Mouse (Mus musculus) Patski (cell line): ENCODE results near the gene Zfp648. TPM values are rescaled to one million over a fixed set of nuclear protein-coding genes. Genes with fewer than 3 reads are reported as not detected.

Experiments used
- ATAC-seq: fragments of 100-300 bp; one replicate; pipeline ENCODE4 v1.8.0; 2021
- CTCF ChIA-PET: fragments of 350-600 bp; sonication (Branson Sonifier 250); formaldehyde crosslinking; loops from one replicate; lab custom pipeline; 2022; ENCODE audit warnings: inconsistent platforms; lab: Charles Lee
- POLR2A ChIA-PET: fragments of 350-600 bp; sonication (Branson Sonifier 250); formaldehyde crosslinking; loops from one replicate; lab custom pipeline; 2022; ENCODE audit warnings: antibody characterized with exemption, inconsistent platforms; lab: Charles Lee
- DNase-seq: peaks from one replicate; pipeline ENCODE4 v3.0.0-alpha.2; 2011; ENCODE audit warnings: low read depth, low spot score
- H3K27me3 ChIP-seq: fragments of 371-371 bp; one replicate; pipeline ENCODE4 v1.5.1; 2021
- CTCF ChIP-seq: fragments of 100-300 bp; IDR thresholded peaks from one replicate; pipeline ENCODE4 v1.5.1; 2021
- in situ Hi-C: fragments of 300-500 bp; cut with MboI; formaldehyde crosslinking; loops from 3 replicates; pipeline ENCODE4 v1.11.1; 2018; ENCODE audit warnings: low pct_unique_long_range_greater_than_20kb, mixed read lengths
- polyA plus RNA-seq: library from polyadenylated mRNA; unstranded; gene quantifications from one replicate; pipeline ENCODE4 v1.2.3, GENCODE M21; 2021

Gene Zfp648
- polyA plus RNA-seq, 1 experiment from 2014 or later = not detected

DNA sequence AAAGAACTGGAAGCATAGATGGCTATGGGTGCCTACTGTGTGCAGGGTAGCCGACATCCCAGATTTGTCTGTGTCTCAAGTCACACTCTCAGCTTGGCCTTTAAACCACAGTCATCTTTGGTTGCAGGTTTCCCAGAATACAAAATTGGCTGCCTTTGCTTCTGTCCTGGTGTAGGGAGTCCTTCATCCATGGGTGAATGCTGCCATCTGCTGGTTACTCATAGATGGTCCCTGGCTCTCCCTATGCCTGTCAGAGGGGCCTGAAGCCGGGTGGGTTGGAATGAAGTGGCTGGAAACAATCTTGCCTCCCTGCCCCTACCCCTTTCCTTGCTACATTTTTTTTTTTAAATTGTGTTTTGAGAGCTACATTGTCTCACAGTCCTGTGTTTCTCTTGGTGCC lies 20.0 kb upstream of the Zfp648 start:
- CTCF ChIA-PET = interaction anchor here (0.9 to 2.7 kb wide), 6 partner anchors 13 to 286 kb away, joined by 3 to 24 read pairs (median 4); no protein-coding TSS in a partner anchor
- TF ChIP-seq CTCF = peak; percentile 86
- POLR2A ChIA-PET = interaction anchor here (1.7 kb wide), 1 partner anchor 285 kb away, joined by 5 read pairs; no protein-coding TSS in a partner anchor
- DNase-seq = no peak
- peaks cover 10% of the 10 kb centered on the region for H3K27me3 ChIP-seq
- in situ Hi-C loops = loop anchor here (5.0 kb wide), 1 partner anchor 289 kb away; the partner anchor contains the start of gene Teddm1a
- peak; percentile 78 for ATAC-seq

DNA sequence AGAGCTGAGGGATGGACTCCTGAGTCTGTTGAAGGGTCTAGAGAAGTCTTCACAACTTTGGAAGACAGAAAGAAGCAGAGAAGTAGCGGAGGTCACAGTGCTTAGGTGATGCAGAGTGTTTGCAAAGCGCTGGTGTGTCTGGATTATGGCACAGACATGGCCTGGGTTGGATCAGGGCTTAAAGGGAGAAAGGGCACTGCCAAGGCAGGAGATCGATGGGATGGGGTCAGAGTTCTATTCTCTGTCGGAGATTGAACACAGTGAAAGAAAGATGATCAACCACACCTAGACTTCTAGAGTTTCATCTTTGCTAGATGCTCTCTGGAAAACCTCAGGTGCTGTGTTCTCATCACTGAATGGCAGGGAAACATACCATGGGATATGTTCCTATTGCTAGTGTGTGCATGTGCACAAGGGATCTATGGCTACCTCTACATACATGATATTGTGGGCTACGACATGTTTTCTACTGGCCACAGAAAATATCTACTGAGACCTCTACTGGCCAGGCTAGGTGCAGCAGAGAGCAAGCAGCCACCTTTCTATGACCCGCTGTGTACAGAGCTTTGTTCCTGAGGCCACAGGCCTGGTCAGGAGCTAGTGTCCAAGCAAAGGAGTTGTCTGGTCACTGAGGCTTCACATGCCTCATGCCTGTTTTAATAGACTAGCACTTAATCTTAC lies 18.5 kb upstream of the Zfp648 start:
- POLR2A ChIA-PET = interaction anchor here (1.7 kb wide), 1 partner anchor 286 kb away, joined by 5 read pairs; no protein-coding TSS in a partner anchor
- H3K27me3 ChIP-seq = peaks cover 10% of the 10 kb centered on the region
- DNase-seq (no peak), ATAC-seq (peak; percentile 53)
- in situ Hi-C loops = loop anchor here (5.0 kb wide), 1 partner anchor 290 kb away; the partner anchor contains the start of gene Teddm1a
- TF ChIP-seq CTCF = peak; percentile 54
- CTCF ChIA-PET = interaction anchor here (0.8 to 2.7 kb wide), 5 partner anchors 113 to 296 kb away, joined by 3 to 24 read pairs (median 5); no protein-coding TSS in a partner anchor

DNA sequence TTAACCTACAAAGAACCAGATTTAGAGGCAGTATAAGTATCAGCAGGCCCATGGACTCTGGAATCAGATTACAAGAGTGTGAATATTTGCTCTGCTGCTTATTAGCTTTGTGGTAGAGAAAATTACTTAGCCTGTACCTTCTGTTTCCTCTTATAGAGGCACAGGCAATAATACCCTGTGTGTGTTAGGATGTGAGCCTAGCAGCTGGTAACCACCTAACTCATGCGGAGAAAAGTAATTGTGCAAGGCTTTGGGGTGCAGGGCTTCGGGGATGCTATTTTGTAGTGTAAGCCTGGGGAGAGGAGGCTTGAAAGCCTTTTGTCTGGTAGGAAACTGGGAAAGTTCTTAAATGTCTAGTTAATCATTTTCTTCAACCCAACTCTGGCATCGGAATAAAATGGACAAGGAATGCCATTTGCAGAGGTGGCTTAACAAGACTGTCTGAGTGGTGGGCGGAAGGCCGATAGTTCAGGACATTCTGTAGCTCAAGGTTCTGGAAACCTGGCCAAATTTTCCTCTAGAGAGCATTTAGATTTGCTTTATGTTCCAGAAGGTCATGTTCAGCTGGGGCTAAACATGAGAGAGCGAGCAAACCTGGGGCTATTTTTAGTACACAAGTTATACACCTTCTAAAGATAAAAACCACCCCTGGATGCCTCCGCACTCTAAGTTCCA lies 17.8 kb upstream of the Zfp648 start:
- peak; percentile 9 for ATAC-seq
- H3K27me3 ChIP-seq = peaks cover 10% of the 10 kb centered on the region
- no peak for DNase-seq
- TF ChIP-seq CTCF = no peak
- ChIA-PET CTCF (interaction anchor here (0.8 to 1.5 kb wide), 4 partner anchors 114 to 296 kb away, joined by 3 to 5 read pairs (median 4); no protein-coding TSS in a partner anchor), POLR2A (no interaction called here)
- in situ Hi-C loops = loop anchor here (5.0 kb wide), 1 partner anchor 291 kb away; the partner anchor contains the start of gene Teddm1a

DNA sequence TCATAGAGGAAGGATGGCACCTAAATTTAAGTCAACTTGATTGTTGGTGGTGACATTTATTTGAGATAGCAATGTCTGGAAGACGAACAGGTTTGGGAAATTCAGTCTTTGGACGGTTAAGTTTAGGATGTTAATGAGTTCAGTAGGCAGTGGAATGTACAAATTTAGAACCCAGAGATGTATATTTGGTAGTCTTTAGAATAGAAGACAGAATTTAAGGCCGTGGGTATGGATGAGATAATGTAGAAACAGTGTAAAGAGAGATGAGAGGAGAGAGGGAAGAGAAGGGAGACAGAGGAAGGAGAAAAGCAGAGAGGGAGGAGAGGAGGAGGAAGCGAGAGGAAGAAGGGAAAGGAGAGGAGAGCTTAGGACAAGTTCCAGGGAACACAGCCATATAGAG lies 12.8 kb upstream of the Zfp648 start:
- in situ Hi-C loops = no loop called here
- peaks cover 24% of the 10 kb centered on the region for H3K27me3 ChIP-seq
- ATAC-seq (no peak), DNase-seq (no peak)
- ChIA-PET POLR2A (no interaction called here), CTCF (interaction anchor here (0.8 kb wide), 1 partner anchor 291 kb away, joined by 3 read pairs; no protein-coding TSS in a partner anchor)
- TF ChIP-seq CTCF = no peak

DNA sequence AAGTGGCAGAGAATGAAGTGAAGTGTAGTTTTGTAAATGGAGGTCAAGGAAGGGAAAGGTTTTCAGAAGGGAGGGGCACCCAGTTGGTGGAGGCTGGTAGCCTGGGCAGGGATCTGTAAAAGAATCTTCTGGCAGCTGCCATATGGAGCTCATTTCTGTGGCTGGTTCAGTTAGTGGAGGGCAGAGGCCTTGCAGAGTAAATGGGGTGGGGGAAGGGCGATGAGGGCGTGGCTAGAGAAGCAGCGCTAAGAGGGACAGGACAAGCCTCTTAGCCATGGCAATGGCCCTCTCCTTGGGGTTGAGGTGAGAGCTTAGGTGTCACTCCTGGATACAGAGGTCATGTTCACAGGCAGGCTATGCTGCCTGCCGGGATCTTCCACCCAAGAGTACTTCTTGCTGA lies 12.4 kb upstream of the Zfp648 start:
- ChIA-PET POLR2A (no interaction called here), CTCF (interaction anchor here (0.8 kb wide), 1 partner anchor 292 kb away, joined by 3 read pairs; no protein-coding TSS in a partner anchor)
- in situ Hi-C loops = no loop called here
- peaks cover 24% of the 10 kb centered on the region for H3K27me3 ChIP-seq
- DNase-seq (no peak), ATAC-seq (no peak)
- no peak for TF ChIP-seq CTCF

- ChIA-PET POLR2A (no interaction called here), CTCF (no interaction called here)
- in situ Hi-C loops = no loop called here
- DNase-seq (no peak), ATAC-seq (no peak)
- peaks cover 26% of the 10 kb centered on the region for H3K27me3 ChIP-seq
- TF ChIP-seq CTCF = no peak
Measured at GRCm38 (mm10) chr1:154189842-154190530, 11.0 kb upstream of the Zfp648 start.

DNA sequence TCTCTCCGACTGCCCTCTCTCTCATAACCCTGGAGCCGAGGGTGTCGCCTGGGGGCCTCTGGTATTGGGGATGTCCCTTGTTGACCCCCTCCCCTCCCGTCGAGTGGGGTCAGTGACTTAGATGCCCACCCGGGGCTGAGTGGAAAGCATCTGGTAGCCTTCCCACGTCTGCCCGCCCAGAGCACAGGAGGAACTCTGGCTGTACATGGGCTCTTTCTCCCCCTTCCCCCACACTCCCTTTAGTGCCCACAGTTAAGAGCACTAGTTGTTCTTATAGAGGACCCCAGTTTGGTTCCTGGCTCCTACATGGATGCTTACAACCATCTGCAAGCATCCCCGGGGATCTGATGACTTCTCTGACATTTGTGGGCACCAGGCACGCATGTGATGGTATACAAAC lies 2.1 kb upstream of the Zfp648 start:
- in situ Hi-C loops = no loop called here
- CTCF ChIA-PET = no interaction called here
- no peak for TF ChIP-seq CTCF
- no peak for DNase-seq
- POLR2A ChIA-PET = no interaction called here
- ATAC-seq = no peak
- H3K27me3 ChIP-seq = peaks cover 38% of the 10 kb centered on the region

DNA sequence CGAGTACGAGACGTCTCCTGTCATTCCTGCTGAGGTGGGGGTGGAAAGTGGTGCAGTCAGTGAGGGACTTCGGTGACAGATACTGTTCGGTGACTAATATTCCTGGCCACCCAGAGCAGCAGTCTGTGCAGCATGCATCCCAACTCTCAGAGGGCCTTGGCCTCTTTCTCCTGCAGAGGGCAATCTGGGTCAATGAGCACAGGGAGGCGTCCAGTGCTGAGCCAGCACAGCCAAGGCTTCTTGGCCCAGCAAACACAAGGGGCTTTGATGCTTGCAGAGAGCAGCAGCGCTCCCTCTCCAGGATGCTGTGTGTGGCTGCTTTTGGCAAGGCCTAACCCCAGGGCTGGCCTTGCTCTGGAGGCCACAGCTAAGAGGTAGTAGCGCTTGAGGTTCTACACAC lies 1.6 kb downstream of the Zfp648 start:
- in situ Hi-C loops = no loop called here
- POLR2A ChIA-PET = no interaction called here
- no peak for ATAC-seq
- no peak for DNase-seq
- H3K27me3 ChIP-seq = peaks cover 44% of the 10 kb centered on the region
- TF ChIP-seq CTCF = no peak
- CTCF ChIA-PET = no interaction called here

GRCm38 (mm10) chr1:154203386-154203785 lies 2.4 kb downstream of the Zfp648 start:
- peaks cover 44% of the 10 kb centered on the region for H3K27me3 ChIP-seq
- no peak for TF ChIP-seq CTCF
- in situ Hi-C loops = no loop called here
- DNase-seq (no peak), ATAC-seq (no peak)
- ChIA-PET POLR2A (no interaction called here), CTCF (no interaction called here)
